Mouse (Mus musculus) urinary bladder, postnatal 10 days (tissue): ENCODE measurements around the gene Irf2.

ENCODE experiments used
- DNase-seq: peaks from one replicate; pipeline ENCODE4 v3.0.0; 2022; ENCODE audit warnings: low spot score

Irf2 gene

DNA sequence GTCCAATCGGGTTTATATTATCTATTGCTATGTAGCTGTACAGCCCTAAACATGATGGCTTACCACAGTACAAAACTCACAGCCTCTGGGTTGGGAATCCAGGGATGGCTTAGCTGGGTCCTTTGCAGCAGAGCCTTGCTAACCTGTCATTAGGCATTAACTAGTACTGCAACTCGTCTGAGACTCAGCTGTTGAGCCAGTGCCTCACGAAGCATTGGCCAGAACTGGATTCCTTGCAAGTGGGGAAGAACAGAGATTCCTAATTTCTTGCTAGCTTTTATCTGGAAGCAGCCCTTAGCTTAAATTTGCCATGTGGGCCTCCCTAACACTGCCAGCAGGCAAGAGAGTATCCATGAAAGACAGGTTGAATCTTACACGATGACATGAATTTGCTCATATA, 104.3 kb downstream of the Irf2 start:
- no peak for DNase-seq

DNA sequence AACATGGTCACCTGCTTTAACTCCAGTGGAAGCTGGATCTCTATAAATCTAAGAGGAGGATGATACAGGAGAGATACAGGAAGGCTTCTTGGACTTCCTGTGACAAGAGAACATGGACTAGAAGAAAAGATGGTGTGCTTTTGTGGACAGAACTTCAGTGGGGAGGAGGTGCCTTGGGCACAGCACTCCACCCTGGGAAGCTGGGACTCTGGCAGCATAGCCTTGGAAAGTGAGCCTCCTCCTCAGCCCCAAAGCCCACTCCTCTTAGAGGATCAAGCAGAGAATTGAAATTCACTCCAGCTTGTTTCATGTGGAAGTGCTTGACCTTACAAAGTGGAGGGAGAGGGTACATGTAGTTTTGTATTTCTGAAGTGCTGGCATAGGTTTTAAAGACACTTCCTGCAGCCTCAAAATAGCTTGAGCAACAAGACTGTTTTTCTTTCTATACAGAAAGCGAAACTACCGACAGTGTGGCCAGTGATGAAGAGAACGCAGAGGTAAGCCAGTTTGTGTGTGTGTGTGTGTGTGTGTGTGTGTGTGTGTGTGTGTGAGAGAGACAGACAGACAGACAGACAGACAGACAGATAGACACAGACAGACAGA, 104.9 kb downstream of the Irf2 start:
- DNase-seq: no peak

DNA sequence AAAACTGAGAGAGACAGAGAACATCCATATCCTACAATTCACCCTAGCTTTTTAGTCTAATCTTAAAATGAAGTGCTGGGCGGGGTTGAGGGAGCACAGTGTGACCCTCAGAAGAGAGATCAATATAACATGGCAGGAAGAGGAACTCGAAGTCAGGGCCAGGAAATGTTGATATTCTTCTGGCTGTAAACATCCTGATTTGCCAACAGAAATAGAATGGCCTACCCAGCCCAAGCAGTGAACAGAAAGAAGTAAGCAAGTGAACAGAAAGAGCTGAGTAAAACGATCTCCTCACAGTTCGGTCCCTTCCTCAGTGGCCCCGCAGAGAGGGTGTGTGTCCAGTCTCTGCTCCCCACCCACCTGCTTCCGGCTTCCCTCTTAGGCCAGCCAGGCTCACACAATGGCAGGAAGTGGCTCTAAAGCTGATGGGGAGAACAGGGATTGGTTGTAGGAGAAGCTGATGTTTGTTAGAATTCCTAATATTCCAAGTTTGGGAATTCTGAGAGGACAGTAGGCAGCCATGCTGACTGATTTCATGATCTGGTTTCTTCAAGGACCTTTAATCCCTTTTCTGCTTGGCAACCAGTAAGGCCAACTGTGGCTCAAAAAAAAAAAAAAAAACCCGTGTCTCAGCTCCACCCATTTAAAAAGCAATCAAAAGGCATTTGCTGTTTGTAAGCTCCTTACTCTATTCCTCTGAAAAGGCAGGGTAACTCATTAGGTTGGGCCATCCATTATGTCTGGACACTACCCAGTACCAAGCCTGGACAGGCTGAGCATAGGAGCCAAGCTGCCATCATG, 105.6 kb downstream of the Irf2 start:
- no peak for DNase-seq

DNA sequence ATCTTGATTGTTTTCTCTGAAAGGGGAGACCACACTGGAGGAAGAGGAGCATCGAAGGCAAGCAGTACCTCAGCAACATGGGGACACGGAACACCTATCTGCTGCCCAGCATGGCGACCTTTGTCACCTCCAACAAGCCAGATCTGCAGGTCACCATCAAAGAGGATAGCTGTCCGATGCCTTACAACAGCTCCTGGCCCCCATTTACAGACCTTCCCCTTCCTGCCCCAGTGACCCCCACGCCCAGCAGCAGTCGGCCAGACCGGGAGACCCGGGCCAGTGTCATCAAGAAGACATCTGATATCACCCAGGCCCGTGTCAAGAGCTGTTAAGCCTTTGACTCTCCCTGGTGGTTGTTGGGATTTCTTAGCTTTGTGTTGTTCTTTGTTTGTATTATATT, 106.4 kb downstream of the Irf2 start:
- DNase-seq: no peak

DNA sequence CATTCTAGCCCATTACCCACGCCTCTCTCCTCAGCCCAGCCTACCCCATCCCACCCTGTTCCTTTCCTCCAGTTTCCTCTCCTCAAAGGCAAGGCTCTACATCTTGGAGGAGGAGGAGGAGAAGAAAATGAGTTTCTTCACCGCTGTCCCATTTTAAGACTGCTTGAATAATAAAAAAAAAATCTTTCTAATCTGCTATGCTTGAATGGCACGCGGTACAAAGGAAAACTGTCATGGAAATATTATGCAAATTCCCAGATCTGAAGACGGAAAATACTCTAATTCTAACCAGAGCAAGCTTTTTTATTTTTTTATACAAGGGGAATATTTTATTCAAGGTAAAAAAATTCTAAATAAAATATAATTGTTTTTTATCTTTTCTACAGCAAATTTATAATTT, 107.4 kb downstream of the Irf2 start:
- no peak for DNase-seq

- no peak for DNase-seq
Measured at GRCm38 (mm10) chr8:46848011-46848641, 108.6 kb downstream of the Irf2 start.

GRCm38 (mm10) chr8:46848931-46849330, 109.4 kb downstream of the Irf2 start:
- DNase-seq: no peak

DNA sequence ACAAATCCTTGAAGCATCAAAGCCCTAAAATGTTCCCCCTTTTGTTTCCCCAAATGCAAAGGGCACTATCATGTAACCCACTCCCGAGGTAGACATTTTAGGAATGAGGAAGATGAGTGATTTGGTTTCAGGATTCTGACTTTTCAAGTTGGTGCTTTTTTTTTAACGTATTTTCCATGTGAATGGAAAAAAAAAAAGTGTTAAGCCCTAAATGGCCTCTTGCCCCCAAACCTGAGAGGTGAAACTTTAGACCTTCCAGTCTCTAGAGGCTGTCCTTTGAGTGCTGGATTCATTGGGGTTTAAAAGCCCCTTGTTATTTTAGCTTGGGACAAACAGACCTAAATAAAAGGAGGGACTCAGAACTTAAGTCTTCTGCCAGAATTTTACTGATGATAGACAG, 109.9 kb downstream of the Irf2 start:
- no peak for DNase-seq

GRCm38 (mm10) chr8:46850258-46850897, 110.8 kb downstream of the Irf2 start:
- no peak for DNase-seq

GRCm38 (mm10) chr8:46851560-46851959, 112.0 kb downstream of the Irf2 start:
- DNase-seq: no peak

DNA sequence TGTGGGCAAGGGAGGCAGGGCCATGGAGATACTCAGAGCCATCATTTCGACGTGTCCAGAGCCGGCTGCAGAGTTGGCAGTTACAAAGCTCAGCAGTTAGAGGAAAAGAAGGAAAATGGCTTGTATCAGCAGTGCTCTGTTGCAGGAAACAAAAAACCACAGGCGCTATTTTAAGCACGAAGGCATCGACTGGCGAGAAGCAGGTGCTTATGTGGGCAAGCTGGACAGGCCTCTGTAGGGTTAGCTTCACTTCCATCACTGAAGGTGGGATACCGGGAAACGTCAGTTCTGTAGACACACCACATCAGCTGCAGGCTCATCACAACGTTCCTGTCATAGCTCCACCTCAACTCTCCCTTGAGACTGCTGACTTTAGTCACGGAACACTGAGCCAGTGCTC, 112.8 kb downstream of the Irf2 start:
- no peak for DNase-seq

DNA sequence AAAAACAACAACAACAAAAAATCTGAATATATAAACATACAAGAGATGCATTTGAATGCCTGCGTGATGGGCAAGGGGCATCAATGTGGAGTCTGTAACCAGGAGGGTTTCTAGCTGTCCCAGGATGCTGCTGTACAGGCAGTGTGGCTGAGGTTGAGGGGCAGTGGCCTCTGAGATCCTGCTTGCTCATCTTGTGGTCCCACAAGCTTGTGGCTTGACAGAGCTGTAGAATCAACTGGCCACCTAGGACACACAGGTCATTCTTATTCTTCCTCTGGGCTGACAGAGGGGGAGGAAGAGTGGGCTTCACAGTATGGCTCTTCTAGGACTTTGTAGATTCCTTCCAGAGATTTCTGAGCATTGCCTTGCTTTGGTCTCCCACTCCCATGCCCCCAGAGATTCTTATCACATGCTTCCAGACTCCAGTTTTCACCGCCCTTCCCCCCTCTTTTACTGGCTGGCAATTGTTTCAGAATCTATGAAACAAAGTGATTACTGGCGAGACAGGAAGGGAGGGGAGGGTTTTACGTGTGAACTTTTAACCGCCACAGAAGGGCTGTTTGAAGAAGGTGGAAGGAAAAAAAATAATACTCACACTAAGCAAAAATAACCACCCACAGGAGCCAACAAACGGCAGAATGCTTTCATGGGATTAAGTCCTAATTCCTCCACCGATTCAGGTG, 119.8 kb downstream of the Irf2 start:
- DNase-seq: no peak

GRCm38 (mm10) chr8:46859847-46860167, 120.3 kb downstream of the Irf2 start:
- DNase-seq: no peak

GRCm38 (mm10) chr8:46862508-46862907, 123.0 kb downstream of the Irf2 start:
- DNase-seq: no peak

DNA sequence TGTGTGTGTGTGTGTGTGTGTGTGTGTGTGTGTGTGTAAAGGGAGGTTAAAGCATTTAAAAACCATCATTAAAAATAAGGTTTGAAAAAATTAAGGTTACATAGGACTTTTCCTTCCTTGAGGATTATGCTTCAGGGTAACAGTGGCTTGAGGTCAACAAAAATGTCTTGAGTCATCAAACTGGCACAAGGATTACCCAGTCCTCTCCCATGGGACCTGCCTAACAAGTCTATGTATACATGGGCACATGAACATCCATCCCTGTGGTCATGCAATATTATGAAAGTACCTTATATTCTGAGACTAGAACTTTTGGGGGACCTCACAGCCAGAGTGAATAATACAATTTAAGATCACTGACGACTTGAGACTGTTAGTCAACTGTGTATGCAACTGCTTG, 125.9 kb downstream of the Irf2 start:
- DNase-seq: no peak

- DNase-seq: no peak
Measured at GRCm38 (mm10) chr8:46867440-46867839, 127.9 kb downstream of the Irf2 start.

DNA sequence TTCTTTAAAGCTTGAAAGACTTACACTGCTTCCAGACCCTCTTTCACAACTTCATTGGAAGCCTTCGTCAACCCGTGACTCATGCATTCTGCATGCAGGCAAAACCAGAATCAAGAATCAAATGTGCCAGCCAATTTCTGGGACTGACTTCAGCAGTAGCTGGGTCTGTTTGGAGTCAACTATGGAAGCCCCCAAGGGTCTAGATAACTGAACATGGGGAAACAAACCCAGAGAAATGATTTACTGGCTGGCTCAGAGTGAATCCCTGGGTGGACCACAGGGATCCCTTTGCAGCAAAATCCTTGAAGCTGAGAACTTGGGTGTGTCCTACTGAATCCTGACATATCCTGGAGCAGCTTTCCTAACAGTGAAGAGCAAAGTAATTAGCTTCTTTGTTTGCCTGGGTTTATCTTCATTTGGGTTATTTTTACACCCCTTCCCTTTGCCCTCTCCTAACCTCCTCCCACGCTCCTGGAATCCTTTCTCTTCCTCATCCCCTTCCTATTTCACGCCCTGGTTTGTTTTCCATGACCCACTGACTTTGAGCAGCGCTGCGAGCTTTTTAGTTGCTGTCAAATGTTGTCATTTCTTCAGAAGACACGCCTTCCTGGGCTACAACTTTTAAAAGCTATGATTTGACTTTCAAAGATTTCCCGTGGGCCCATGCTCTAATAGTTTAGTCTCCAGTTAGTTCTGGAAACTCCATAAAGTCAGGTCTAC, 129.0 kb downstream of the Irf2 start:
- DNase-seq: no peak

DNA sequence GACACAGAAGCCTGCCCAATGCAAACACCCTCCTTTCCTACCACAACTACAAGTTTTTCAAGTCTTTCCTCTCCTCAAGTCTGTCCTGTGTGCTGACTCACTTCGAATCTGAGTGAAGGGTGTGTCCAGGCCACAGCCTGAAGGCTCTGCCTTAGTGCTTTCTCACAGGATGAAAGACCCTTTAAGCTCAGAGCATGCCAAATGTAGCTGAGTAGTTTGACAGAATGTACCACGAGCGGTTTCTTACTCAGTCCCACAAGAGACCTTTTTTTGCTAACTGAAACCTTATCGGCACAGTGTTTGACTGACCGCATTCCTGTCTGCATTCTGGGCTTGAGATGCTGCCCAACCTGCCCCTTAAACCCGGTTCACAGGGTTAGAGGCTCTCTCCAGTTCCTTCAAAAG, 130.0 kb downstream of the Irf2 start:
- DNase-seq: no peak

DNA sequence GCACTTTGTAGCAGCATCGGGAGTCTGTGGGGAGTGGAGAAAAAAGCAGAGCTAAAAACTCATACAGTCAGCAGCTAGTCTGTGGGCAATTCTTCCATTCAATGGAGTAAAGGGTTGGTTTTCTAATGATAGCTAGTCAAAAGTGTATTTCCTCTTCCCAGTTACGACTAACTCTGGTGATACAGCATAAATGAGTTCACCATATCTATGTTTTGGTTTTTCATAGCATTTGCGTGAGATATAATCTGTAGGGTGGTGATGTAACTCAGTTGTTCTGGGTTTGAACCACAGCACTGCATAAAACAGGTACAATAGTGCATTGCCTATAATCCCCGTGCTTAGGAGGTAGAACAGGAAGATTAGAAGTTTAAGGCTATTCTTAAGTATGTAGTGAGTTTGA, 131.6 kb downstream of the Irf2 start:
- DNase-seq: no peak

DNA sequence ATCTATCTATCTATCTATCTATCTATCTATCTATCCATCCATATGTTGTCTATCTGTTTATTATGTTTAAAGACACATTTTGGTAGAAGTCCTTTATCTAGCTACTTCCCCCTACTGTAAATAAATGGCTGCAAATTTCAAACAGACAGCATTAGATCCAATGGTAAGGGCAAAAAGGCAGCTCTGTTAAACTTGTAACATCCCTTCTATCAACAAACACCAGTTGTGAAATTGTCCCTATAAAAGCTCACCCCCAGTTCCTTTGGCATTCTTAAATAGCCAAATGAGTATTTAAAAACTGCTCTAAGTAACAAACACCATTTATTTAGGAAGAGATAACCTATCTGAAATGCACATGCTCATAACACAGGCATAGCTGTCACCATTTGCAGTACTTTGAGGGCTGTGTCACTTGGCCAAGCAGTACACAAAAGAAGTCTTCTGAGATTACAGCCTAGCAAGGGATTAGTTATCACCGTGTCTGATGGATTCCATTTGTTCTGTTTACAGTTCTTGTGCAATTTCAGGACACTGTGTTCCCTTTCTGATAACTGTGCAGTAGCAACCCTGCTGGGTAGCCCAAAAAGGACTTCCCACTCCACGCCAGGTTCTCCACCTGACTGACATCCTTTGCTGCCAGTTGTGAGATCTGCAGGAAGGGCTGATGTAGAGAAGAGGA, 136.2 kb downstream of the Irf2 start:
- DNase-seq: no peak

DNA sequence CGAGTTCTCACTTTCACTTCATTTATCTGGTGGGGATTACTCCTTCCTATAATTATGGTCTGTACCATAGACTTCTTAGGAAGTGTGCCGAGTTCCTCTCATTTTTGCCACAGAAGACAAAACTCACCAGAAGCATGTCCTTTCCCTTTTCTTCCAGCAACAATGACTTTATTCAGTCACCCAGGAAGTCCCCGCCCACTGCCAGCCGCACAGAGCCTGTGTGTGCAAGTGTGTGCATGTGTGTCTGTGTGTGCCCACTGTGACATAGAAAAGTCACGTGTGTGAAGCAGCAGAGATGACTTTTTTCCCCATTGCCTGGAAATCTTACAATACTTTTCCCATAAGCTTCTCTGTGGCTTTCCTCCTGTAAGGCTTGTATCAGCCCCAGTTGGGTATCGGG, 141.8 kb downstream of the Irf2 start:
- no peak for DNase-seq
